Mouse (Mus musculus): ENCODE results near the gene Acer2. TPM values are rescaled to one million over a fixed set of nuclear protein-coding genes. Genes with fewer than 3 reads are reported as not detected.

The Acer2 gene
- total RNA-seq, 1 experiment = 8.3 TPM

DNA sequence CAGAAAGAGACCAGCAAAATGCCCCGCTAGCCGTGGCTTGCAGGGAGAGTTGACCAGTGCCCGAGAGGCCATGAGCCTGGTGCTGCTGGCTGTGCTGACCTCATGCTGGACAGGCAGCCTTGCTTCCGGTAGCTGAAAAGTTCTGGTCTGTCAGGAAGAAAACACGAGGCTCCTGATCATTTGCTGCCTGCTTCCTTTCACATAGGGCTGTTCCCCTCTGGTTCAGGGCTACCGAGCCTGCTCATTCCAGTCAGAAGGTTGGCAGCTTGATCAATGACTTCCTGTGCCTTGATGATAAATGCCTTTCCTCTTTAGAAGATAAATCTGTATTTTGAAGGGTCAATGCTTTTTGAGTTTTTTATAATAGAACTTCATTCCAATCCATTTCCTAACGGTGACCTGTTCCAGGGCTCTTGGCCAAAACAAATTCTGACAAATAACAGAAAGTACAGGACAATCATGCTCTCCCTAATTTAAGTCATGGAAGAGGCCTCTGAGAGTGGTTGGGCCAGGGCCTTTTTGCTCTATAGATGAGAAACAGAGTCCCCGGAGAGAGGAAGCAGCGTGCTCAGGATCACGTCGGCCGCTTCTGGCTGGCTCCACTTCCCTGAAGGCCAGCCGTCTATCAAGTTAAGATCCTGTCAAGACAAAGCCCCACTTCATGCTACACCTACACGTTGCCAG is 24.7 kb downstream of the Acer2 start:
- TF ChIP-seq CHD2 (IDR thresholded peaks at IDR 0.05; ENCODE audit: low read depth, low read length) (no peak), HCFC1 (IDR thresholded peaks at IDR 0.05; ENCODE audit: borderline replicate concordance, insufficient read depth, low read length) (no peak), ZC3H11A (IDR thresholded peaks at IDR 0.05; ENCODE audit: borderline replicate concordance, low read depth, low read length) (no peak), MAFK (IDR thresholded peaks at IDR 0.05; ENCODE audit: insufficient read depth, low read depth, low read length) (no peak), ZNF384 (IDR thresholded peaks at IDR 0.05; ENCODE audit: low read depth, low read length) (no peak)
- no peak for DNase-seq (ENCODE audit: low read depth, low spot score)

DNA sequence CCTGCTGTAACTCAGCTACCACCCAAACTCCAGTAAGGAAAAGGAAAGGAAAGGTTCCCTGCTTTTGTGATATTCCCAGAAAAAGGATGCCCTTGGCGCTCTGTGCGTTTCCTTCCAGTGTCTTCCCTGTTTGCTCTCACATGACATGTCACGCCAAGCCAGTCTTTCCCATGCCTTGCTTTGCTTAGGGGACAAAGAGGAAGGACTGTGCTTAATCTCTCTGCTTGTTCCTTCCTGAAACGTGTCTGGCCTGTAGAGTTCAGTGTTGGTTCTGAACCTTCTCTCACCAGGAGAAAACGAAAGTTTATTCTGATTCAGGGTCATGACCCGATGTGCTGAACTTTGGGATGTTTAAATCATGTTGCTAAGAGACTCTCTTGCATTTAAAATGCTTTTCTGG is 28.2 kb downstream of the Acer2 start:
- Histone ChIP-seq H3K4me3 (ENCODE audit: insufficient read depth in 1 of 2, low read depth in 1 of 2, low read length in 2 of 2, poor library complexity in 1 of 2, severe bottlenecking in 1 of 2) (no peak overlapping the region), H3K27ac (ENCODE audit: insufficient read depth, low read depth, low read length, poor library complexity, severe bottlenecking) (no peak overlapping the region), H3K4me1 (ENCODE audit: control insufficient read depth in 2 of 2, insufficient read depth in 2 of 2, low read length in 2 of 2, poor library complexity in 1 of 2) (no peaks in the 10 kb centered on the region; a peak in 1 of 4 replicates), H3K9ac (ENCODE audit: insufficient read depth, low read depth, low read length, poor library complexity, severe bottlenecking) (no peak overlapping the region), H3K9me3 (ENCODE audit: control insufficient read depth, insufficient read depth, low read depth, low read length) (no peaks in the 10 kb centered on the region), H3K36me3 (ENCODE audit: control insufficient read depth, insufficient read depth, low read length, poor library complexity, severe bottlenecking) (no peaks in the 10 kb centered on the region)
- in situ Hi-C loops (cut with MboI; ENCODE audit: low sequenced_read_pairs in 2 of 2, unreplicated experiment in 2 of 2) = no loop called here
- no peak for DNase-seq (ENCODE audit: low read depth, low spot score)
- TF ChIP-seq ZNF384 (IDR thresholded peaks at IDR 0.05; ENCODE audit: low read depth, low read length) (no peak), CHD2 (IDR thresholded peaks at IDR 0.05; ENCODE audit: low read depth, low read length) (no peak), HCFC1 (IDR thresholded peaks at IDR 0.05; ENCODE audit: borderline replicate concordance, insufficient read depth, low read length) (no peak), ZC3H11A (IDR thresholded peaks at IDR 0.05; ENCODE audit: borderline replicate concordance, low read depth, low read length) (no peak), MAFK (IDR thresholded peaks at IDR 0.05; ENCODE audit: insufficient read depth, low read depth, low read length) (no peak)

More for the DNA sequence above, 24.7 kb downstream of the Acer2 start:
- Histone ChIP-seq H3K4me1 (ENCODE audit: control insufficient read depth in 2 of 2, insufficient read depth in 2 of 2, low read length in 2 of 2, poor library complexity in 1 of 2) (no peaks in the 10 kb centered on the region), H3K27ac (ENCODE audit: insufficient read depth, low read depth, low read length, poor library complexity, severe bottlenecking) (no peak overlapping the region), H3K9me3 (ENCODE audit: control insufficient read depth, insufficient read depth, low read depth, low read length) (no peaks in the 10 kb centered on the region), H3K9ac (ENCODE audit: insufficient read depth, low read depth, low read length, poor library complexity, severe bottlenecking) (no peak overlapping the region), H3K4me3 (ENCODE audit: insufficient read depth in 1 of 2, low read depth in 1 of 2, low read length in 2 of 2, poor library complexity in 1 of 2, severe bottlenecking in 1 of 2) (no peak overlapping the region), H3K36me3 (ENCODE audit: control insufficient read depth, insufficient read depth, low read length, poor library complexity, severe bottlenecking) (no peaks in the 10 kb centered on the region)
- in situ Hi-C loops (cut with MboI; ENCODE audit: low sequenced_read_pairs in 2 of 2, unreplicated experiment in 2 of 2) = no loop called here

DNA sequence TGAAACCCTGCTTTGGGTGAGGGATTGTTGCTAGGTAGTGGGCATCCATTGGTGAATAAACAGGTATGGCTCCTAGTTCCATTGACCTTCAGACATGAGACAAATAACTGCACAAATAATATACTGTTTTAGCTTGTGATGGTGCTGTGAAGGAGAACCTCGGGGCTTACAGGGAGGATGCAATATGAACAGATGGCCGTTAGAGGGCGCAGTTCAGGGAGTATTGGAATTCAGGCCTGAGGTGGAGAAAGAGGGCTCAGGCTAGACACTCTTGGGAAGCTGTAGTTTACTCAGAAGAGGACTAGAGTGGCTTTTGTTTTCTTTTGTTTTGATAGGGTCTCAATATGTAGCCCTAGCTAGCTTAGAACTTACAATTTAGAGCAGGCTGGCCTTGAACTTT is 30.8 kb downstream of the Acer2 start:
- Histone ChIP-seq H3K9ac (ENCODE audit: insufficient read depth, low read depth, low read length, poor library complexity, severe bottlenecking) (no peak overlapping the region), H3K4me3 (ENCODE audit: insufficient read depth in 1 of 2, low read depth in 1 of 2, low read length in 2 of 2, poor library complexity in 1 of 2, severe bottlenecking in 1 of 2) (no peak overlapping the region), H3K9me3 (ENCODE audit: control insufficient read depth, insufficient read depth, low read depth, low read length) (no peaks in the 10 kb centered on the region), H3K36me3 (ENCODE audit: control insufficient read depth, insufficient read depth, low read length, poor library complexity, severe bottlenecking) (no peaks in the 10 kb centered on the region), H3K27ac (ENCODE audit: insufficient read depth, low read depth, low read length, poor library complexity, severe bottlenecking) (no peak overlapping the region), H3K4me1 (ENCODE audit: control insufficient read depth in 2 of 2, insufficient read depth in 2 of 2, low read length in 2 of 2, poor library complexity in 1 of 2) (no peaks in the 10 kb centered on the region; a peak in 1 of 4 replicates)
- in situ Hi-C loops (cut with MboI; ENCODE audit: low sequenced_read_pairs in 2 of 2, unreplicated experiment in 2 of 2) = no loop called here
- peak; percentile 44 for DNase-seq (ENCODE audit: low read depth, low spot score)
- TF ChIP-seq MAFK (IDR thresholded peaks at IDR 0.05; ENCODE audit: insufficient read depth, low read depth, low read length) = no peak
- no peak for TF ChIP-seq ZNF384 (IDR thresholded peaks at IDR 0.05; ENCODE audit: low read depth, low read length)

DNA sequence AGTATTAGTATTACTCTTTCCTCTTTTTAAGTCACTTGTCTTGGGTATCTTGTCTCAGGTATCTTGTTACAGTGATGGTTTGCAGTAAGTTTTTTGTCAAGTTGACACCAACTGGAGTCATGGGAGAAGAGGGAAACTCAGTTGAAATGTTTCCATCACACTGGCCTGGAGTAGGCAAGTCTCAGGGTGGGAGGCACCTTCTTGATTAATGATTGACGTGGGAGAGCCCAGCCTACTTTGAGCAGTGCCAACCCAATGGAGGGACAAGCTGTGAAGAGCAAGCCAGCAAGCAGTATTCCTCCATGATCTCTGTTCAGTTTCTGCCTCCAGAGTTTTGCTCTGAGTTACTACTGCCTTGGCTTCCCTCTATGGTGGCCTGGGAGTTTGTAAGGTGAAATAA is 31.7 kb downstream of the Acer2 start:
- in situ Hi-C loops (cut with MboI; ENCODE audit: low sequenced_read_pairs in 2 of 2, unreplicated experiment in 2 of 2) = no loop called here
- H3K27ac ChIP-seq (ENCODE audit: insufficient read depth, low read depth, low read length, poor library complexity, severe bottlenecking) = no peak overlapping the region
- DNase-seq (ENCODE audit: low read depth, low spot score) = no peak
- H3K36me3 ChIP-seq (ENCODE audit: control insufficient read depth, insufficient read depth, low read length, poor library complexity, severe bottlenecking) = no peaks in the 10 kb centered on the region
- peaks cover 0 to 2% of the 10 kb centered on the region in 2 experiments; a peak in 2 of 4 replicates for H3K4me1 ChIP-seq (ENCODE audit: control insufficient read depth in 2 of 2, insufficient read depth in 2 of 2, low read length in 2 of 2, poor library complexity in 1 of 2)
- no peak overlapping the region for H3K4me3 ChIP-seq (ENCODE audit: insufficient read depth in 1 of 2, low read depth in 1 of 2, low read length in 2 of 2, poor library complexity in 1 of 2, severe bottlenecking in 1 of 2)
- H3K9ac ChIP-seq (ENCODE audit: insufficient read depth, low read depth, low read length, poor library complexity, severe bottlenecking) = no peak overlapping the region
- no peak for TF ChIP-seq CHD2 (IDR thresholded peaks at IDR 0.05; ENCODE audit: low read depth, low read length)
- no peak for TF ChIP-seq MAFK (IDR thresholded peaks at IDR 0.05; ENCODE audit: insufficient read depth, low read depth, low read length)
- no peak for TF ChIP-seq ZC3H11A (IDR thresholded peaks at IDR 0.05; ENCODE audit: borderline replicate concordance, low read depth, low read length)
- TF ChIP-seq ZNF384 (IDR thresholded peaks at IDR 0.05; ENCODE audit: low read depth, low read length) = no peak
- TF ChIP-seq HCFC1 (IDR thresholded peaks at IDR 0.05; ENCODE audit: borderline replicate concordance, insufficient read depth, low read length) = no peak
- no peaks in the 10 kb centered on the region for H3K9me3 ChIP-seq (ENCODE audit: control insufficient read depth, insufficient read depth, low read depth, low read length)
